In the genomic region with DNA sequence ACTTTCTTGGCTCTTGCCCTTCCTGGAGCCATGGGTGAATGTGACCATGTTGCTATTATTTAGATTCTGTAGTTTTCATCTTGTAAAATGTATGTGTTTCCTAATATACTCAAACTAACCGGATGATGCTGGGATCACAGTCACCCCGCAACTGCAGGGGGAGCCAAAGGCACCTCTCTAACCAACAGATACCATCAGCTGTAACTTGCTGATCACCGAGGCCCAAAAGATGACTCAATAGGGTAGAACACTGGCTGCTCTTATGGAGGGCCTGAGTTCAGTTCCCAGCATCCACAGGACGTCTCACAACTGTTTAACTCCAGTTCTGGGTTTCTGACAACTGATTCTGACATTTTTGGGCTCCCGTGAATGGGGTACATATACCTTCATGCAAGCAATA, we compare ENCODE assay signal across 20 mouse cellular contexts. TPM values are rescaled to one million over a fixed set of nuclear protein-coding genes. Genes with fewer than 3 reads are reported as not detected.
DNase-seq lines count a peak whose midpoint lies in the region; TF ChIP-seq lines count a peak whose summit lies in the region.
"Had no signal": no experiment of that assay in that cellular context is flagged by ENCODE, and none has a peak within 500 bp of the region (broad histone marks: within the 10 kb centered on the region; RNA-seq: fewer than 3 reads in every experiment).

No protein-coding gene starts in this region.

- H3K9ac ChIP-seq in ES-Bruce4 (ENCODE audit: low read depth, poor library complexity, severe bottlenecking): no peak overlapping the region
- H3K9ac ChIP-seq: lung, embryonic 14.5 days; midbrain, embryonic 13.5 days had no signal

- no peak overlapping the region for H3K4me3 ChIP-seq in left cerebral cortex, adult 2 months
- H3K4me3 ChIP-seq in ES-Bruce4 (ENCODE audit: low read depth, low read length): no peak overlapping the region
- no peak overlapping the region for H3K4me3 ChIP-seq in bone marrow, adult 2 months (replicated peaks; ENCODE audit: control insufficient read depth, low read depth, low read length)
- H3K4me3 ChIP-seq: forebrain, embryonic 10.5 days; hindbrain, embryonic 10.5 days; megakaryocyte, embryonic 14.5 days; midbrain, embryonic 13.5 days had no signal

- TF ChIP-seq EP300 in ES-Bruce4 (IDR thresholded peaks at IDR 0.05; ENCODE audit: insufficient read depth, low read depth, low read length): no peak

- no peaks in the 10 kb centered on the region for H3K9me3 ChIP-seq in ES-Bruce4 (replicated peaks; ENCODE audit: control insufficient read depth, insufficient read depth, low read length, poor library complexity, severe bottlenecking)
- H3K9me3 ChIP-seq: forebrain, embryonic 10.5 days; hindbrain, embryonic 10.5 days; midbrain, embryonic 13.5 days had no signal

- TF ChIP-seq CTCF in left cerebral cortex, adult 2 months (IDR thresholded peaks at IDR 0.05): peak; percentile 9
- TF ChIP-seq CTCF in ES-Bruce4 (IDR thresholded peaks at IDR 0.05; ENCODE audit: low read depth, low read length): peak; percentile 8
- 0 out of 2 replicates have a peak, but pooled peaks have one; percentile 8 for TF ChIP-seq CTCF in bone marrow, adult 2 months (IDR thresholded peaks at IDR 0.05; ENCODE audit: control insufficient read depth, insufficient read depth, low read length)

- intact Hi-C loops in left cerebral cortex, adult 2 months (cut with DNase I): no loop called here

- TF ChIP-seq POLR2A in ES-Bruce4 (IDR thresholded peaks at IDR 0.05; ENCODE audit: insufficient read depth, low read length): no peak
- no peak for TF ChIP-seq POLR2A in bone marrow, adult 2 months (IDR thresholded peaks at IDR 0.05; ENCODE audit: borderline replicate concordance, control insufficient read depth, low read depth, low read length)

- H3K27me3 ChIP-seq in ES-Bruce4 (ENCODE audit: control insufficient read depth, insufficient read depth, low read length, poor library complexity, severe bottlenecking): no peaks in the 10 kb centered on the region
- H3K27me3 ChIP-seq: midbrain, embryonic 13.5 days had no signal

- no peak for DNase-seq in left cerebral cortex, adult 2 months (ENCODE audit: extremely low spot score in 1 of 2, low spot score in 2 of 2)
- DNase-seq in left cerebral cortex, adult 9 months (ENCODE audit: low spot score in 2 of 2): no peak
- DNase-seq in A20 (ENCODE audit: low read depth, low spot score): peak; percentile 75
- no peak for DNase-seq in yolk sac, embryonic 10.5 days (ENCODE audit: low spot score)
- DNase-seq in urinary bladder, postnatal 25 days (ENCODE audit: low spot score): no peak
- DNase-seq: adrenal gland, adult 2 months; cerebellum, adult 18-20 months; cerebellum, postnatal 14 days; gastrocnemius, postnatal 10 days; heart, adult 11 months; kidney, postnatal 25 days; lung, embryonic 14.5 days; right cerebral cortex, postnatal 14 days had no signal

- peaks cover 3% of the 10 kb centered on the region for H3K4me1 ChIP-seq in ES-Bruce4 (ENCODE audit: control insufficient read depth, insufficient read depth, low read length)
- H3K4me1 ChIP-seq in bone marrow, adult 2 months (ENCODE audit: control insufficient read depth, insufficient read depth, low read length): no peaks in the 10 kb centered on the region
- H3K4me1 ChIP-seq: forebrain, embryonic 10.5 days; hindbrain, embryonic 10.5 days; midbrain, embryonic 13.5 days had no signal

- 56% methylated on average over 5 of the region's 5 CpGs for WGBS in bone marrow, adult 2 months

- H3K36me3 ChIP-seq in ES-Bruce4 (ENCODE audit: control insufficient read depth, insufficient read depth, low read length, poor library complexity, severe bottlenecking): no peaks in the 10 kb centered on the region

- no peak overlapping the region for H3K27ac ChIP-seq in left cerebral cortex, adult 2 months
- H3K27ac ChIP-seq in ES-Bruce4 (ENCODE audit: insufficient read depth, low read length): no peak overlapping the region
- no peak overlapping the region for H3K27ac ChIP-seq in bone marrow, adult 2 months (ENCODE audit: control insufficient read depth, insufficient read depth, low read depth, low read length, poor library complexity)
- H3K27ac ChIP-seq: forebrain, embryonic 10.5 days; hindbrain, embryonic 10.5 days; midbrain, embryonic 13.5 days had no signal

RNA-seq across cellular contexts. Expression of a gene that starts 11.8 kb away (rescaled TPM):
- under 1 TPM; 0.66 to 0.91 TPM for total RNA-seq in left cerebral cortex, adult 2 months (2021)
- 23.5 and 26.8 TPM in 2 replicates for polyA plus RNA-seq in ES-Bruce4 (2011; ENCODE audit: insufficient read depth, insufficient read length, low read depth, missing spikeins)
- 3.7 TPM in 1 of 2 replicates, not detected in the other for polyA plus RNA-seq in bone marrow, adult 2 months (2011; ENCODE audit: insufficient read depth, insufficient read length, low replicate concordance, missing spikeins)
- total RNA-seq: monocyte, adult 5-6 weeks had no signal

RNA-seq across cellular contexts. Expression of a gene that starts 42.0 kb away (rescaled TPM):
- total RNA-seq in left cerebral cortex, adult 2 months (2021): 10 to 100 TPM; 12.9 to 13.6 TPM
- polyA plus RNA-seq in ES-Bruce4 (2011; ENCODE audit: insufficient read depth, insufficient read length, low read depth, missing spikeins): 3.2 and 3.4 TPM in 2 replicates
- polyA plus RNA-seq in bone marrow, adult 2 months (2011; ENCODE audit: insufficient read depth, insufficient read length, low replicate concordance, missing spikeins): 2.7 and 8.5 TPM in 2 replicates

RNA-seq across cellular contexts. Expression of a gene that starts 42.3 kb away (rescaled TPM):
- 10 to 100 TPM; 42.6 to 49.4 TPM for total RNA-seq in left cerebral cortex, adult 2 months (2021)
- polyA plus RNA-seq in ES-Bruce4 (2011; ENCODE audit: insufficient read depth, insufficient read length, low read depth, missing spikeins): 22.0 and 28.7 TPM in 2 replicates
- polyA plus RNA-seq in bone marrow, adult 2 months (2011; ENCODE audit: insufficient read depth, insufficient read length, low replicate concordance, missing spikeins): 7.4 and 13.3 TPM in 2 replicates

RNA-seq across cellular contexts. Expression of a gene that starts 53.9 kb away (rescaled TPM):
- 10 to 100 TPM; 81.8 to 96.6 TPM for total RNA-seq in left cerebral cortex, adult 2 months (2021)
- polyA plus RNA-seq in ES-Bruce4 (2011; ENCODE audit: insufficient read depth, insufficient read length, low read depth, missing spikeins): 131 and 145 TPM in 2 replicates
- polyA plus RNA-seq in bone marrow, adult 2 months (2011; ENCODE audit: insufficient read depth, insufficient read length, low replicate concordance, missing spikeins): 96.4 and 126 TPM in 2 replicates
